Mouse (Mus musculus): ENCODE results near the gene Rp9.

The Rp9 gene

GRCm38 (mm10) chr9:22411002-22411857 is 58.3 kb downstream of the Rp9 start, which contains the start of gene 9530077C05Rik:
Gene 9530077C05Rik (plus strand): TSS chr9:22411513.
- no peak; the same call in 1 of the 2 replicates for TF ChIP-seq GATA4 (IDR thresholded peaks at IDR 0.05; ENCODE audit: insufficient replicate concordance, low read length)

- TF ChIP-seq GATA4 (IDR thresholded peaks at IDR 0.05; ENCODE audit: insufficient replicate concordance, low read length) = no peak
Measured at GRCm38 (mm10) chr9:22409501-22409900, 60.0 kb downstream of the Rp9 start.

GRCm38 (mm10) chr9:22405414-22405813 is 64.1 kb downstream of the Rp9 start:
- TF ChIP-seq GATA4 (IDR thresholded peaks at IDR 0.05; ENCODE audit: insufficient replicate concordance, low read length) = no peak

GRCm38 (mm10) chr9:22402976-22403375 is 66.6 kb downstream of the Rp9 start:
- no peak for TF ChIP-seq GATA4 (IDR thresholded peaks at IDR 0.05; ENCODE audit: insufficient replicate concordance, low read length)

- TF ChIP-seq GATA4 (IDR thresholded peaks at IDR 0.05; ENCODE audit: insufficient replicate concordance, low read length) = no peak
Measured at GRCm38 (mm10) chr9:22402001-22402400, 67.5 kb downstream of the Rp9 start.

- no peak for TF ChIP-seq GATA4 (IDR thresholded peaks at IDR 0.05; ENCODE audit: insufficient replicate concordance, low read length)
Measured at GRCm38 (mm10) chr9:22399021-22399420, 70.5 kb downstream of the Rp9 start.

- no peak for TF ChIP-seq GATA4 (IDR thresholded peaks at IDR 0.05; ENCODE audit: insufficient replicate concordance, low read length)
Measured at GRCm38 (mm10) chr9:22394725-22395124, 74.8 kb downstream of the Rp9 start.

- TF ChIP-seq GATA4 (IDR thresholded peaks at IDR 0.05; ENCODE audit: insufficient replicate concordance, low read length) = no peak
Measured at GRCm38 (mm10) chr9:22390390-22390789, 79.2 kb downstream of the Rp9 start.

GRCm38 (mm10) chr9:22389736-22390245 is 79.8 kb downstream of the Rp9 start:
- no peak for TF ChIP-seq GATA4 (IDR thresholded peaks at IDR 0.05; ENCODE audit: insufficient replicate concordance, low read length)

- no peak for TF ChIP-seq GATA4 (IDR thresholded peaks at IDR 0.05; ENCODE audit: insufficient replicate concordance, low read length)
Measured at GRCm38 (mm10) chr9:22389021-22389476, 80.5 kb downstream of the Rp9 start, which contains the start of gene Anln. Gene Anln (minus strand): TSS chr9:22389188.

GRCm38 (mm10) chr9:22388401-22388980 is 81.1 kb downstream of the Rp9 start:
- no peak for TF ChIP-seq GATA4 (IDR thresholded peaks at IDR 0.05; ENCODE audit: insufficient replicate concordance, low read length)

- TF ChIP-seq GATA4 (IDR thresholded peaks at IDR 0.05; ENCODE audit: insufficient replicate concordance, low read length) = no peak
Measured at GRCm38 (mm10) chr9:22387901-22388300, 81.6 kb downstream of the Rp9 start.

GRCm38 (mm10) chr9:22385890-22386289 is 83.7 kb downstream of the Rp9 start:
- TF ChIP-seq GATA4 (IDR thresholded peaks at IDR 0.05; ENCODE audit: insufficient replicate concordance, low read length) = no peak

- no peak for TF ChIP-seq GATA4 (IDR thresholded peaks at IDR 0.05; ENCODE audit: insufficient replicate concordance, low read length)
Measured at GRCm38 (mm10) chr9:22376086-22376485, 93.5 kb downstream of the Rp9 start.

GRCm38 (mm10) chr9:22372760-22373159 is 96.8 kb downstream of the Rp9 start:
- TF ChIP-seq GATA4 (IDR thresholded peaks at IDR 0.05; ENCODE audit: insufficient replicate concordance, low read length) = no peak

- no peak for TF ChIP-seq GATA4 (IDR thresholded peaks at IDR 0.05; ENCODE audit: insufficient replicate concordance, low read length)
Measured at GRCm38 (mm10) chr9:22368030-22368429, 101.5 kb downstream of the Rp9 start.

All from liver, adult (tissue).